Mouse (Mus musculus) stomach, postnatal 0 days (tissue): ENCODE data around the gene Rgs17.
A peak's percentile ranks its signal among the peaks of the same experiment; 100 is the strongest.

Source experiments
- CTCF ChIP-seq: IDR thresholded peaks from 2 replicates; pipeline ENCODE4 v1.5.1; 2016; ENCODE audit warnings: antibody characterized with exemption, low read depth, mild to moderate bottlenecking, moderate library complexity
- EP300 ChIP-seq: optimal IDR thresholded peaks from 2 replicates; pipeline ENCODE3; 2016; ENCODE audit warnings: antibody characterized with exemption

- TF ChIP-seq EP300 (no peak), CTCF (peak; percentile 87)
These were observed 131.5 kb downstream of the Rgs17 start for GRCm38 (mm10) chr10:5790657-5791056.
